20 mouse cellular contexts compared by ENCODE assay signal in genomic region chr5:101741224-101741591, GRCm38 (mm10). TPM values are rescaled to one million over a fixed set of nuclear protein-coding genes. Genes with fewer than 3 reads are reported as not detected.
DNase-seq lines count a peak whose midpoint lies in the region; ATAC-seq and TF ChIP-seq lines count a peak whose summit lies in the region.
"Had no signal": no experiment of that assay in that cellular context is flagged by ENCODE, and none has a peak within 500 bp of the region (broad histone marks: within the 10 kb centered on the region; RNA-seq: fewer than 3 reads in every experiment).

No protein-coding gene starts in this region.

- no peak overlapping the region for H3K4me3 ChIP-seq in heart, embryonic 10.5 days
- H3K4me3 ChIP-seq in heart, embryonic 11.5 days (ENCODE audit: low read depth, low read length), result no peak overlapping the region
- no peak overlapping the region for H3K4me3 ChIP-seq in embryonic facial prominence, embryonic 14.5 days (ENCODE audit: low read depth, low read length)
- no peak overlapping the region for H3K4me3 ChIP-seq in stomach, postnatal 0 days (ENCODE audit: low read depth, low read length)
- H3K4me3 ChIP-seq: erythroblast, embryonic 14.5 days; forebrain, embryonic 10.5 days; gastrocnemius, adult 2 months; heart, embryonic 12.5 days; hindbrain, embryonic 15.5 days had no signal

- H3K27me3 ChIP-seq in heart, embryonic 10.5 days (ENCODE audit: insufficient read depth, poor library complexity, severe bottlenecking), result no peaks in the 10 kb centered on the region
- H3K27me3 ChIP-seq in heart, embryonic 11.5 days (ENCODE audit: control insufficient read depth, insufficient read depth, low read length), result no peaks in the 10 kb centered on the region
- H3K27me3 ChIP-seq in embryonic facial prominence, embryonic 14.5 days (replicated peaks; ENCODE audit: control insufficient read depth, insufficient read depth, low read length), result no peaks in the 10 kb centered on the region
- no peaks in the 10 kb centered on the region for H3K27me3 ChIP-seq in stomach, postnatal 0 days (ENCODE audit: control insufficient read depth, insufficient read depth, low read length)
- H3K27me3 ChIP-seq: CH12.LX; heart, embryonic 12.5 days; hindbrain, embryonic 15.5 days had no signal

- H3K9me3 ChIP-seq in heart, embryonic 10.5 days, result no peaks in the 10 kb centered on the region
- H3K9me3 ChIP-seq in heart, embryonic 11.5 days (replicated peaks; ENCODE audit: control insufficient read depth, low read length), result no peaks in the 10 kb centered on the region
- no peaks in the 10 kb centered on the region for H3K9me3 ChIP-seq in embryonic facial prominence, embryonic 14.5 days (ENCODE audit: control insufficient read depth, low read length)
- no peaks in the 10 kb centered on the region for H3K9me3 ChIP-seq in stomach, postnatal 0 days (ENCODE audit: control insufficient read depth, low read length)
- H3K9me3 ChIP-seq: forebrain, embryonic 10.5 days; heart, embryonic 12.5 days; hindbrain, embryonic 15.5 days had no signal

- DNase-seq in heart, embryonic 10.5 days (ENCODE audit: low spot score), result peak; percentile 20
- DNase-seq in kidney, postnatal 10 days, result peak; percentile 0
- DNase-seq in kidney, postnatal 14 days, result no peak
- DNase-seq in embryonic facial prominence, embryonic 14.5 days (ENCODE audit: low spot score), result no peak
- DNase-seq in stomach, postnatal 0 days (ENCODE audit: low spot score), result no peak
- DNase-seq: adrenal gland, postnatal 25 days; cerebellum, adult 2 months; cerebellum, postnatal 10 days; gastrocnemius, adult 2 months; gastrocnemius, postnatal 25 days; heart, adult 18-20 months; heart, postnatal 36 days had no signal

- H3K4me1 ChIP-seq in heart, embryonic 10.5 days, result no peaks in the 10 kb centered on the region
- H3K4me1 ChIP-seq in heart, embryonic 11.5 days (ENCODE audit: control insufficient read depth, insufficient read depth, low read length), result no peaks in the 10 kb centered on the region
- peaks cover 7% of the 10 kb centered on the region; the same call in 1 of the 2 replicates for H3K4me1 ChIP-seq in embryonic facial prominence, embryonic 14.5 days (ENCODE audit: control insufficient read depth, insufficient read depth, low read length)
- H3K4me1 ChIP-seq in stomach, postnatal 0 days (replicated peaks; ENCODE audit: control insufficient read depth, insufficient read depth), result no peaks in the 10 kb centered on the region
- H3K4me1 ChIP-seq: forebrain, embryonic 10.5 days; heart, embryonic 12.5 days; hindbrain, embryonic 15.5 days had no signal

- H3K9ac ChIP-seq in heart, embryonic 11.5 days (ENCODE audit: low read depth, low read length), result no peak overlapping the region
- H3K9ac ChIP-seq in embryonic facial prominence, embryonic 14.5 days (ENCODE audit: low read depth, low read length), result no peak overlapping the region
- no peak overlapping the region for H3K9ac ChIP-seq in stomach, postnatal 0 days (ENCODE audit: low read length)
- H3K9ac ChIP-seq: heart, embryonic 12.5 days; hindbrain, embryonic 15.5 days had no signal

- WGBS in heart, embryonic 10.5 days, result 91% methylated on average over 4 of the region's 4 CpGs
- WGBS in heart, embryonic 11.5 days (ENCODE audit: insufficient replicate concordance), result 89% methylated on average over 4 of the region's 4 CpGs
- 70% methylated on average over 4 of the region's 4 CpGs for WGBS in embryonic facial prominence, embryonic 14.5 days
- WGBS in stomach, postnatal 0 days, result 79% methylated on average over 4 of the region's 4 CpGs

- H3K36me3 ChIP-seq in heart, embryonic 10.5 days, result no peaks in the 10 kb centered on the region
- no peaks in the 10 kb centered on the region for H3K36me3 ChIP-seq in heart, embryonic 11.5 days (ENCODE audit: control insufficient read depth, insufficient read depth, low read length)
- H3K36me3 ChIP-seq in embryonic facial prominence, embryonic 14.5 days (ENCODE audit: control insufficient read depth, insufficient read depth, low read length), result no peaks in the 10 kb centered on the region
- H3K36me3 ChIP-seq in stomach, postnatal 0 days (ENCODE audit: control insufficient read depth, insufficient read depth, low read length), result no peaks in the 10 kb centered on the region
- H3K36me3 ChIP-seq: forebrain, embryonic 10.5 days; heart, embryonic 12.5 days; hindbrain, embryonic 15.5 days had no signal

- H3K27ac ChIP-seq in heart, embryonic 10.5 days, result no peak overlapping the region
- H3K27ac ChIP-seq in heart, embryonic 11.5 days (ENCODE audit: low read depth, low read length), result no peak overlapping the region
- H3K27ac ChIP-seq in embryonic facial prominence, embryonic 14.5 days (replicated peaks; ENCODE audit: low read depth, low read length), result peak overlapping the region; percentile 58
- peak overlapping the region; percentile 78 for H3K27ac ChIP-seq in stomach, postnatal 0 days (replicated peaks)
- H3K27ac ChIP-seq: forebrain, embryonic 10.5 days; gastrocnemius, adult 2 months; hindbrain, embryonic 15.5 days had no signal

- ATAC-seq in heart, embryonic 11.5 days (replicated peaks; ENCODE audit: insufficient number of reproducible peaks, low FRiP score, low TSS enrichment), result no peak
- ATAC-seq in embryonic facial prominence, embryonic 14.5 days (ENCODE audit: low read depth), result peak; percentile 77; the same call in 1 of the 2 replicates
- no peak for ATAC-seq in stomach, postnatal 0 days (ENCODE audit: low FRiP score, low TSS enrichment)
- no peak for ATAC-seq in granulocyte monocyte progenitor cell, adult 5-6 weeks (replicated peaks; ENCODE audit: poor library complexity, severe bottlenecking)
- ATAC-seq: forebrain, embryonic 14.5 days had no signal

- no peak overlapping the region for H3K4me2 ChIP-seq in heart, embryonic 11.5 days
- H3K4me2 ChIP-seq in embryonic facial prominence, embryonic 14.5 days (ENCODE audit: low read depth, low read length), result no peak overlapping the region
- no peak overlapping the region for H3K4me2 ChIP-seq in stomach, postnatal 0 days (replicated peaks; ENCODE audit: low read depth)
- H3K4me2 ChIP-seq: heart, embryonic 12.5 days; hindbrain, embryonic 15.5 days had no signal

- TF ChIP-seq EP300 in stomach, postnatal 0 days (optimal IDR thresholded peaks at IDR 0.05), result no peak

- no peak for TF ChIP-seq CTCF in stomach, postnatal 0 days (IDR thresholded peaks at IDR 0.05; ENCODE audit: low read depth)

RNA-seq across cellular contexts. Expression of gene Cds1, which starts 23.7 kb away (rescaled TPM):
- 0.42 and 0.64 TPM in 2 replicates for polyA plus RNA-seq in heart, embryonic 10.5 days (2016; fragmentation: Nextera tagmentation; extraction: Ambion mirVana)
- 0.52 and 0.60 TPM in 2 replicates for polyA plus RNA-seq in heart, embryonic 11.5 days (2014; fragmentation: Nextera tagmentation; extraction: Ambion mirVana)
- 9.0 and 10.2 TPM in 2 replicates for polyA plus RNA-seq in embryonic facial prominence, embryonic 14.5 days (2014; fragmentation: Nextera tagmentation; extraction: Ambion mirVana)
- polyA plus RNA-seq in stomach, postnatal 0 days (2015; fragmentation: Nextera tagmentation; extraction: Ambion mirVana), result 18.0 and 18.5 TPM in 2 replicates
- 7.9 and 13.3 TPM in 2 replicates for total RNA-seq in granulocyte monocyte progenitor cell, adult 5-6 weeks (2014; fragmentation: Nextera tagmentation)
- 5.8 and 8.8 TPM in 2 replicates for total RNA-seq in granulocyte monocyte progenitor cell, adult 5-6 weeks (2017)
- total RNA-seq: CH12.LX had no signal
- polyA plus RNA-seq: erythroblast, embryonic 14.5 days had no signal

Comparison
In these comparisons a context has a peak if more than half of its experiments do, and no peak if none do; other contexts are left out.
1. DNase-seq: peak in heart, embryonic 10.5 days (single experiment) and kidney, postnatal 10 days (single experiment); none in kidney, postnatal 14 days (single experiment), embryonic facial prominence, embryonic 14.5 days (single experiment) and stomach, postnatal 0 days (single experiment).
2. H3K27ac ChIP-seq: peak in embryonic facial prominence, embryonic 14.5 days (single experiment) and stomach, postnatal 0 days (single experiment); none in heart, embryonic 10.5 days (single experiment) and heart, embryonic 11.5 days (single experiment).